Mouse (Mus musculus) spleen, adult 2 months (tissue): ENCODE data around the gene Tcf7l2. TPM values are rescaled to one million over a fixed set of nuclear protein-coding genes. Genes with fewer than 3 reads are reported as not detected.

Source experiments
- DNase-seq, 2 experiments: peaks; one replicate each; pipeline versions ENCODE4 v3.0.0 to v3.0.0-alpha.2; 2012 to 2021; ENCODE audit warnings: low spot score in 2 of 2, low read depth in 1 of 2
- H3K27ac ChIP-seq: fragments of 200-500 bp; 2 replicates; pipeline ENCODE4 v1.5.1; 2012; ENCODE audit warnings: low read length, inconsistent platforms; ENCODE audit not compliant: insufficient read depth
- H3K27me3 ChIP-seq: fragments of 200-500 bp; 2 replicates; pipeline ENCODE4 v1.6.1; 2012; ENCODE audit warnings: mild to moderate bottlenecking, moderate library complexity, low read length, inconsistent platforms; ENCODE audit not compliant: control insufficient read depth, insufficient read depth
- H3K36me3 ChIP-seq: fragments of 200-500 bp; 2 replicates; pipeline ENCODE4 v1.6.1; 2012; ENCODE audit warnings: mild to moderate bottlenecking, low read length, inconsistent platforms; ENCODE audit not compliant: control insufficient read depth, insufficient read depth
- H3K4me1 ChIP-seq: fragments of 200-500 bp; 2 replicates; pipeline ENCODE4 v1.6.1; 2011; ENCODE audit warnings: inconsistent platforms; ENCODE audit not compliant: control insufficient read depth, insufficient read depth, insufficient read length
- H3K4me3 ChIP-seq: fragments of 200-500 bp; 2 replicates; pipeline ENCODE4 v1.5.1; 2011; ENCODE audit warnings: mild to moderate bottlenecking, inconsistent platforms; ENCODE audit not compliant: insufficient read depth, insufficient read length; ENCODE audit errors: extremely low read depth
- CTCF ChIP-seq: fragments of 200-500 bp; IDR thresholded peaks from 2 replicates; pipeline ENCODE4 v1.5.1; 2011; ENCODE audit warnings: mild to moderate bottlenecking, inconsistent platforms; ENCODE audit not compliant: insufficient read depth, insufficient read length, insufficient replicate concordance; ENCODE audit errors: extremely low read depth
- POLR2A ChIP-seq: fragments of 200-500 bp; IDR thresholded peaks from 2 replicates; pipeline ENCODE4 v1.6.1; 2011; ENCODE audit warnings: low read depth, low read length, inconsistent platforms
- WGBS: fragments of 180-500 bp; shearing (Covaris S2); methylation state at CpG from one replicate; pipeline ENCODE4 v1.1.7; 2018; 5-methylcytosine and 5-hydroxymethylcytosine counted together
- polyA plus RNA-seq: library from polyadenylated mRNA; depleted of rRNA; stranded (reverse); fragments of >200 nt; gene quantifications from 2 replicates; pipeline ENCODE4 v1.2.3, GENCODE M21; 2012

The Tcf7l2 gene
- polyA plus RNA-seq, 1 experiment, result 11.3 TPM

- H3K4me1 ChIP-seq, result peaks cover 23% of the 10 kb centered on the region; the same call in 1 of the 2 replicates
- no peak overlapping the region for H3K27ac ChIP-seq
- WGBS, result 57% methylated on average over 3 of the region's 3 CpGs
- no peak for DNase-seq
- no peaks in the 10 kb centered on the region for H3K27me3 ChIP-seq
- no peaks in the 10 kb centered on the region for H3K36me3 ChIP-seq
- no peak overlapping the region for H3K4me3 ChIP-seq
- TF ChIP-seq CTCF (no peak), POLR2A (no peak)
These were observed 48.2 kb downstream of the Tcf7l2 start for GRCm38 (mm10) chr19:55789838-55790237.

- WGBS, result 83% methylated on average over 6 of the region's 6 CpGs
- no peak for DNase-seq
- no peak for TF ChIP-seq POLR2A
- no peak for TF ChIP-seq CTCF
- no peak overlapping the region for H3K4me3 ChIP-seq
- no peaks in the 10 kb centered on the region for H3K36me3 ChIP-seq
- no peaks in the 10 kb centered on the region for H3K27me3 ChIP-seq
- no peak overlapping the region for H3K27ac ChIP-seq
- peaks cover 23% of the 10 kb centered on the region; the same call in 1 of the 2 replicates for H3K4me1 ChIP-seq
These were observed 49.7 kb downstream of the Tcf7l2 start for GRCm38 (mm10) chr19:55791293-55791692.

GRCm38 (mm10) chr19:55791886-55792285, 50.3 kb downstream of the Tcf7l2 start:
- Histone ChIP-seq H3K4me1 (peaks cover 23% of the 10 kb centered on the region; the same call in 1 of the 2 replicates), H3K27ac (no peak overlapping the region)
- 78% methylated on average over 6 of the region's 6 CpGs for WGBS

GRCm38 (mm10) chr19:55792571-55792970, 51.0 kb downstream of the Tcf7l2 start:
- no peak overlapping the region for H3K27ac ChIP-seq
- no peaks in the 10 kb centered on the region for H3K27me3 ChIP-seq
- peak in 1 of 2 experiments; percentile 41 for DNase-seq
- peaks cover 23% of the 10 kb centered on the region; the same call in 1 of the 2 replicates for H3K4me1 ChIP-seq
- no peak for TF ChIP-seq CTCF
- no peak for TF ChIP-seq POLR2A
- WGBS, result 13% methylated on average over 5 of the region's 5 CpGs
- H3K36me3 ChIP-seq, result no peaks in the 10 kb centered on the region
- peak overlapping the region; percentile 51 for H3K4me3 ChIP-seq

More at GRCm38 (mm10) chr19:55791886-55792285, 50.3 kb downstream of the Tcf7l2 start:
- no peaks in the 10 kb centered on the region for H3K27me3 ChIP-seq
- DNase-seq, result no peak
- no peak overlapping the region for H3K4me3 ChIP-seq
- H3K36me3 ChIP-seq, result no peaks in the 10 kb centered on the region
- TF ChIP-seq POLR2A, result no peak
- TF ChIP-seq CTCF, result no peak

GRCm38 (mm10) chr19:55793029-55793428, 51.4 kb downstream of the Tcf7l2 start:
- no peak for DNase-seq
- 14% methylated on average over 4 of the region's 4 CpGs for WGBS
- H3K27me3 ChIP-seq, result no peaks in the 10 kb centered on the region
- no peak for TF ChIP-seq CTCF
- TF ChIP-seq POLR2A, result no peak
- no peak overlapping the region for H3K27ac ChIP-seq
- H3K4me3 ChIP-seq, result peak overlapping the region; percentile 51
- no peaks in the 10 kb centered on the region for H3K36me3 ChIP-seq
- H3K4me1 ChIP-seq, result peaks cover 23% of the 10 kb centered on the region; the same call in 1 of the 2 replicates

GRCm38 (mm10) chr19:55794194-55794945, 52.8 kb downstream of the Tcf7l2 start:
- no peak for DNase-seq
- H3K27ac ChIP-seq, result no peak overlapping the region
- TF ChIP-seq CTCF (no peak), POLR2A (no peak)
- no peak overlapping the region for H3K4me3 ChIP-seq
- no peaks in the 10 kb centered on the region for H3K27me3 ChIP-seq
- H3K4me1 ChIP-seq, result peaks cover 23% of the 10 kb centered on the region; the same call in 1 of the 2 replicates
- H3K36me3 ChIP-seq, result no peaks in the 10 kb centered on the region
- WGBS, result 92% methylated on average over 8 of the region's 8 CpGs

GRCm38 (mm10) chr19:55794946-55795340, 53.3 kb downstream of the Tcf7l2 start:
- Histone ChIP-seq H3K4me3 (no peak overlapping the region), H3K27me3 (no peaks in the 10 kb centered on the region), H3K27ac (no peak overlapping the region), H3K36me3 (no peaks in the 10 kb centered on the region), H3K4me1 (peaks cover 19% of the 10 kb centered on the region; the same call in 1 of the 2 replicates)
- WGBS, result 95% methylated on average over 5 of the region's 5 CpGs
- no peak for DNase-seq
- no peak for TF ChIP-seq CTCF
